Mouse (Mus musculus) megakaryocyte, embryonic 14.5 days (primary cell): ENCODE data around the gene Pin1rt1.

Experiments
- FLI1 ChIP-seq: IDR thresholded peaks from 2 replicates; pipeline ENCODE4 v1.6.1; 2012; ENCODE audit warnings: low read length, inconsistent platforms, mixed read lengths
- GATA1 ChIP-seq: IDR thresholded peaks from 3 replicates; pipeline ENCODE4 v1.6.1; 2012; ENCODE audit warnings: mixed read lengths, low read length, inconsistent platforms, borderline replicate concordance

GRCm38 (mm10) chr2:104732033-104732444 lies 15.9 kb upstream of the Pin1rt1 start:
- TF ChIP-seq GATA1 (no peak), FLI1 (no peak)
